Mouse (Mus musculus): ENCODE results near the gene B4galt1. TPM values are rescaled to one million over a fixed set of nuclear protein-coding genes. Genes with fewer than 3 reads are reported as not detected.
"Not testable (repeated sequence)": the region's sequence is repeated elsewhere in the genome, so short reads cannot be mapped to it uniquely, and the experiment has no call there.

Gene B4galt1
- polyA plus RNA-seq, 1 experiment from 2014 or later: 26.6 TPM

GRCm38 (mm10) chr4:40802787-40803186, 51.0 kb downstream of the B4galt1 start:
- no peaks in the 10 kb centered on the region for H3K9me3 ChIP-seq (ENCODE audit: control insufficient read depth, low read length)
- no peak overlapping the region for H3K9ac ChIP-seq (ENCODE audit: low read depth, low read length)
- H3K27ac ChIP-seq (ENCODE audit: low read length): no peak overlapping the region
- H3K4me2 ChIP-seq (ENCODE audit: low read depth, low read length): no peak overlapping the region
- ATAC-seq: no peak
- H3K4me3 ChIP-seq (ENCODE audit: low read length): no peak overlapping the region
- no peaks in the 10 kb centered on the region for H3K4me1 ChIP-seq (ENCODE audit: control insufficient read depth, insufficient read depth, low read length)
- H3K36me3 ChIP-seq (ENCODE audit: control insufficient read depth, insufficient read depth, low read length): 0 out of 2 replicates have a peak, but pooled peaks cover 4% of the 10 kb centered on the region
- no peaks in the 10 kb centered on the region for H3K27me3 ChIP-seq (replicated peaks; ENCODE audit: control insufficient read depth, insufficient read depth, low read length)
- 95% methylated on average over 3 of the region's 3 CpGs for WGBS

- Histone ChIP-seq H3K4me1 (ENCODE audit: control insufficient read depth, insufficient read depth, low read length) (no peaks in the 10 kb centered on the region), H3K9ac (ENCODE audit: low read depth, low read length) (no peak overlapping the region), H3K27ac (ENCODE audit: low read length) (no peak overlapping the region), H3K36me3 (ENCODE audit: control insufficient read depth, insufficient read depth, low read length) (no peaks in the 10 kb centered on the region), H3K4me2 (ENCODE audit: low read depth, low read length) (no peak overlapping the region), H3K9me3 (ENCODE audit: control insufficient read depth, low read length) (no peaks in the 10 kb centered on the region), H3K4me3 (ENCODE audit: low read length) (no peak overlapping the region), H3K27me3 (replicated peaks; ENCODE audit: control insufficient read depth, insufficient read depth, low read length) (no peaks in the 10 kb centered on the region)
- no peak for ATAC-seq
- WGBS: 78% methylated on average over 4 of the region's 4 CpGs
These were observed 51.9 kb downstream of the B4galt1 start for GRCm38 (mm10) chr4:40801908-40802307.

- H3K27ac ChIP-seq (ENCODE audit: low read length): no peak overlapping the region
- ATAC-seq: no peak
- H3K36me3 ChIP-seq (ENCODE audit: control insufficient read depth, insufficient read depth, low read length): no peaks in the 10 kb centered on the region
- WGBS: 84% methylated on average over 3 of the region's 3 CpGs
- H3K9me3 ChIP-seq (ENCODE audit: control insufficient read depth, low read length): no peaks in the 10 kb centered on the region
- no peak overlapping the region for H3K9ac ChIP-seq (ENCODE audit: low read depth, low read length)
- no peaks in the 10 kb centered on the region for H3K4me1 ChIP-seq (ENCODE audit: control insufficient read depth, insufficient read depth, low read length)
- H3K4me2 ChIP-seq (ENCODE audit: low read depth, low read length): no peak overlapping the region
- H3K4me3 ChIP-seq (ENCODE audit: low read length): no peak overlapping the region
- H3K27me3 ChIP-seq (replicated peaks; ENCODE audit: control insufficient read depth, insufficient read depth, low read length): no peaks in the 10 kb centered on the region
These were observed 52.9 kb downstream of the B4galt1 start for GRCm38 (mm10) chr4:40800873-40801272.

- not testable (repeated sequence) for H3K27ac ChIP-seq (ENCODE audit: low read length); H3K27me3 ChIP-seq (replicated peaks; ENCODE audit: control insufficient read depth, insufficient read depth, low read length); H3K36me3 ChIP-seq (ENCODE audit: control insufficient read depth, insufficient read depth, low read length); H3K4me3 ChIP-seq (ENCODE audit: low read length); H3K4me2 ChIP-seq (ENCODE audit: low read depth, low read length); H3K4me1 ChIP-seq (ENCODE audit: control insufficient read depth, insufficient read depth, low read length); H3K9ac ChIP-seq (ENCODE audit: low read depth, low read length); H3K9me3 ChIP-seq (ENCODE audit: control insufficient read depth, low read length)
- WGBS: 83% methylated on average over 1 of the region's 2 CpGs
- peak; percentile 86 for ATAC-seq
These were observed 54.8 kb downstream of the B4galt1 start for GRCm38 (mm10) chr4:40798833-40799555.

GRCm38 (mm10) chr4:40795761-40796160, 58.0 kb downstream of the B4galt1 start:
- Histone ChIP-seq H3K36me3 (ENCODE audit: control insufficient read depth, insufficient read depth, low read length) (no peaks in the 10 kb centered on the region), H3K27ac (ENCODE audit: low read length) (no peak overlapping the region), H3K4me1 (ENCODE audit: control insufficient read depth, insufficient read depth, low read length) (no peaks in the 10 kb centered on the region), H3K27me3 (replicated peaks; ENCODE audit: control insufficient read depth, insufficient read depth, low read length) (no peaks in the 10 kb centered on the region), H3K9ac (ENCODE audit: low read depth, low read length) (no peak overlapping the region), H3K4me2 (ENCODE audit: low read depth, low read length) (no peak overlapping the region), H3K4me3 (ENCODE audit: low read length) (no peak overlapping the region), H3K9me3 (ENCODE audit: control insufficient read depth, low read length) (0 out of 2 replicates have a peak, but pooled peaks cover 5% of the 10 kb centered on the region)
- ATAC-seq: no peak
- 93% methylated on average over 3 of the region's 3 CpGs for WGBS

GRCm38 (mm10) chr4:40794320-40794719, 59.5 kb downstream of the B4galt1 start:
- H3K36me3 ChIP-seq (ENCODE audit: control insufficient read depth, insufficient read depth, low read length): no peaks in the 10 kb centered on the region
- no peak overlapping the region for H3K4me2 ChIP-seq (ENCODE audit: low read depth, low read length)
- H3K4me3 ChIP-seq (ENCODE audit: low read length): no peak overlapping the region
- H3K9ac ChIP-seq (ENCODE audit: low read depth, low read length): no peak overlapping the region
- 0 out of 2 replicates have a peak, but pooled peaks cover 5% of the 10 kb centered on the region for H3K9me3 ChIP-seq (ENCODE audit: control insufficient read depth, low read length)
- no peak overlapping the region for H3K27ac ChIP-seq (ENCODE audit: low read length)
- no peaks in the 10 kb centered on the region for H3K4me1 ChIP-seq (ENCODE audit: control insufficient read depth, insufficient read depth, low read length)
- no peak for ATAC-seq
- no peaks in the 10 kb centered on the region for H3K27me3 ChIP-seq (replicated peaks; ENCODE audit: control insufficient read depth, insufficient read depth, low read length)

- Histone ChIP-seq H3K27me3 (replicated peaks; ENCODE audit: control insufficient read depth, insufficient read depth, low read length) (no peaks in the 10 kb centered on the region), H3K9ac (ENCODE audit: low read depth, low read length) (no peak overlapping the region), H3K4me3 (ENCODE audit: low read length) (no peak overlapping the region), H3K4me2 (ENCODE audit: low read depth, low read length) (no peak overlapping the region), H3K36me3 (ENCODE audit: control insufficient read depth, insufficient read depth, low read length) (no peaks in the 10 kb centered on the region), H3K27ac (ENCODE audit: low read length) (no peak overlapping the region), H3K4me1 (ENCODE audit: control insufficient read depth, insufficient read depth, low read length) (no peaks in the 10 kb centered on the region), H3K9me3 (ENCODE audit: control insufficient read depth, low read length) (0 out of 2 replicates have a peak, but pooled peaks cover 5% of the 10 kb centered on the region)
- WGBS: 83% methylated on average over 4 of the region's 4 CpGs
- no peak for ATAC-seq
These were observed 62.6 kb downstream of the B4galt1 start for GRCm38 (mm10) chr4:40791176-40791575.

GRCm38 (mm10) chr4:40786578-40786977, 67.2 kb downstream of the B4galt1 start:
- H3K9ac ChIP-seq (ENCODE audit: low read depth, low read length): no peak overlapping the region
- H3K27ac ChIP-seq (ENCODE audit: low read length): no peak overlapping the region
- H3K4me2 ChIP-seq (ENCODE audit: low read depth, low read length): no peak overlapping the region
- no peaks in the 10 kb centered on the region for H3K9me3 ChIP-seq (ENCODE audit: control insufficient read depth, low read length)
- H3K4me3 ChIP-seq (ENCODE audit: low read length): no peak overlapping the region
- H3K36me3 ChIP-seq (ENCODE audit: control insufficient read depth, insufficient read depth, low read length): no peaks in the 10 kb centered on the region
- WGBS: 88% methylated on average over 4 of the region's 4 CpGs
- H3K27me3 ChIP-seq (replicated peaks; ENCODE audit: control insufficient read depth, insufficient read depth, low read length): no peaks in the 10 kb centered on the region
- H3K4me1 ChIP-seq (ENCODE audit: control insufficient read depth, insufficient read depth, low read length): no peaks in the 10 kb centered on the region
- ATAC-seq: no peak

GRCm38 (mm10) chr4:40785620-40786166, 68.1 kb downstream of the B4galt1 start:
- ATAC-seq: no peak

More at GRCm38 (mm10) chr4:40785620-40786166, 68.1 kb downstream of the B4galt1 start:
- Histone ChIP-seq H3K4me3 (ENCODE audit: low read length) (no peak overlapping the region), H3K4me1 (ENCODE audit: control insufficient read depth, insufficient read depth, low read length) (no peaks in the 10 kb centered on the region), H3K36me3 (ENCODE audit: control insufficient read depth, insufficient read depth, low read length) (no peaks in the 10 kb centered on the region), H3K27me3 (replicated peaks; ENCODE audit: control insufficient read depth, insufficient read depth, low read length) (no peaks in the 10 kb centered on the region), H3K9me3 (ENCODE audit: control insufficient read depth, low read length) (no peaks in the 10 kb centered on the region), H3K27ac (ENCODE audit: low read length) (no peak overlapping the region), H3K4me2 (ENCODE audit: low read depth, low read length) (no peak overlapping the region), H3K9ac (ENCODE audit: low read depth, low read length) (no peak overlapping the region)
- WGBS: 69% methylated on average over 9 of the region's 9 CpGs
